Mouse (Mus musculus): ENCODE measurements around the gene Eef1akmt4. TPM values are rescaled to one million over a fixed set of nuclear protein-coding genes. Genes with fewer than 3 reads are reported as not detected.

Eef1akmt4 gene
- polyA plus RNA-seq, 1 experiment, result 4.3 TPM

- H3K27ac ChIP-seq (ENCODE audit: control insufficient read depth, insufficient read depth, low read depth, low read length, poor library complexity), result no peak overlapping the region
- 84% methylated on average over 4 of the region's 4 CpGs for WGBS
- TF ChIP-seq CTCF (IDR thresholded peaks at IDR 0.05; ENCODE audit: control insufficient read depth, insufficient read depth, low read length) (no peak), POLR2A (IDR thresholded peaks at IDR 0.05; ENCODE audit: borderline replicate concordance, control insufficient read depth, low read depth, low read length) (no peak)
- H3K4me1 ChIP-seq (ENCODE audit: control insufficient read depth, insufficient read depth, low read length), result no peaks in the 10 kb centered on the region
- H3K4me3 ChIP-seq (replicated peaks; ENCODE audit: control insufficient read depth, low read depth, low read length), result no peak overlapping the region
Measured at GRCm38 (mm10) chr16:20595737-20596136, 15.7 kb upstream of the Eef1akmt4 start.

- Histone ChIP-seq H3K27ac (ENCODE audit: control insufficient read depth, insufficient read depth, low read depth, low read length, poor library complexity) (no peak overlapping the region), H3K4me1 (ENCODE audit: control insufficient read depth, insufficient read depth, low read length) (no peaks in the 10 kb centered on the region), H3K4me3 (replicated peaks; ENCODE audit: control insufficient read depth, low read depth, low read length) (no peak overlapping the region)
- 65% methylated on average over 7 of the region's 7 CpGs for WGBS
- no peak for TF ChIP-seq CTCF (IDR thresholded peaks at IDR 0.05; ENCODE audit: control insufficient read depth, insufficient read depth, low read length)
Measured at GRCm38 (mm10) chr16:20596687-20597441, 14.5 kb upstream of the Eef1akmt4 start.

- Histone ChIP-seq H3K4me3 (replicated peaks; ENCODE audit: control insufficient read depth, low read depth, low read length) (no peak overlapping the region), H3K4me1 (ENCODE audit: control insufficient read depth, insufficient read depth, low read length) (no peaks in the 10 kb centered on the region), H3K27ac (ENCODE audit: control insufficient read depth, insufficient read depth, low read depth, low read length, poor library complexity) (no peak overlapping the region)
- WGBS, result 78% methylated on average over 5 of the region's 5 CpGs
- TF ChIP-seq POLR2A (IDR thresholded peaks at IDR 0.05; ENCODE audit: borderline replicate concordance, control insufficient read depth, low read depth, low read length) (no peak), CTCF (IDR thresholded peaks at IDR 0.05; ENCODE audit: control insufficient read depth, insufficient read depth, low read length) (no peak)
Measured at GRCm38 (mm10) chr16:20600511-20600910, 10.9 kb upstream of the Eef1akmt4 start.

- no peaks in the 10 kb centered on the region for H3K4me1 ChIP-seq (ENCODE audit: control insufficient read depth, insufficient read depth, low read length)
- no peak overlapping the region for H3K4me3 ChIP-seq (replicated peaks; ENCODE audit: control insufficient read depth, low read depth, low read length)
- 77% methylated on average over 9 of the region's 9 CpGs for WGBS
- H3K27ac ChIP-seq (ENCODE audit: control insufficient read depth, insufficient read depth, low read depth, low read length, poor library complexity), result no peak overlapping the region
- TF ChIP-seq POLR2A (IDR thresholded peaks at IDR 0.05; ENCODE audit: borderline replicate concordance, control insufficient read depth, low read depth, low read length), result no peak
- no peak for TF ChIP-seq CTCF (IDR thresholded peaks at IDR 0.05; ENCODE audit: control insufficient read depth, insufficient read depth, low read length)
Measured at GRCm38 (mm10) chr16:20604705-20605104, 6.7 kb upstream of the Eef1akmt4 start.

GRCm38 (mm10) chr16:20610501-20611356 is 664 bp upstream of the Eef1akmt4 start:
- WGBS, result under 1% methylated on average over 28 of the region's 28 CpGs
- peak; percentile 21; the same call in 1 of the 2 replicates for TF ChIP-seq CTCF (IDR thresholded peaks at IDR 0.05; ENCODE audit: control insufficient read depth, insufficient read depth, low read length)
- peak; percentile 96 for TF ChIP-seq POLR2A (IDR thresholded peaks at IDR 0.05; ENCODE audit: borderline replicate concordance, control insufficient read depth, low read depth, low read length)
- no peaks in the 10 kb centered on the region for H3K4me1 ChIP-seq (ENCODE audit: control insufficient read depth, insufficient read depth, low read length)
- H3K4me3 ChIP-seq (replicated peaks; ENCODE audit: control insufficient read depth, low read depth, low read length), result peak overlapping the region; percentile 100
- H3K27ac ChIP-seq (ENCODE audit: control insufficient read depth, insufficient read depth, low read depth, low read length, poor library complexity), result no peak overlapping the region

GRCm38 (mm10) chr16:20619541-20620398 is 8.4 kb downstream of the Eef1akmt4 start:
- Histone ChIP-seq H3K4me3 (replicated peaks; ENCODE audit: control insufficient read depth, low read depth, low read length) (no peak overlapping the region), H3K27ac (ENCODE audit: control insufficient read depth, insufficient read depth, low read depth, low read length, poor library complexity) (no peak overlapping the region), H3K4me1 (ENCODE audit: control insufficient read depth, insufficient read depth, low read length) (no peaks in the 10 kb centered on the region; the same call in 1 of the 2 replicates)
- no peak for TF ChIP-seq CTCF (IDR thresholded peaks at IDR 0.05; ENCODE audit: control insufficient read depth, insufficient read depth, low read length)
- no peak for TF ChIP-seq POLR2A (IDR thresholded peaks at IDR 0.05; ENCODE audit: borderline replicate concordance, control insufficient read depth, low read depth, low read length)
- WGBS, result 6% methylated on average over 82 of the region's 83 CpGs

GRCm38 (mm10) chr16:20620399-20620735 is 9.0 kb downstream of the Eef1akmt4 start:
- TF ChIP-seq POLR2A (IDR thresholded peaks at IDR 0.05; ENCODE audit: borderline replicate concordance, control insufficient read depth, low read depth, low read length) (no peak), CTCF (IDR thresholded peaks at IDR 0.05; ENCODE audit: control insufficient read depth, insufficient read depth, low read length) (no peak)
- Histone ChIP-seq H3K4me3 (replicated peaks; ENCODE audit: control insufficient read depth, low read depth, low read length) (no peak overlapping the region), H3K4me1 (ENCODE audit: control insufficient read depth, insufficient read depth, low read length) (no peaks in the 10 kb centered on the region; the same call in 1 of the 2 replicates), H3K27ac (ENCODE audit: control insufficient read depth, insufficient read depth, low read depth, low read length, poor library complexity) (no peak overlapping the region)
- WGBS, result 1% methylated on average over 9 of the region's 9 CpGs

All from bone marrow, adult 2 months (tissue).